Mouse (Mus musculus) retina, postnatal 1 day (tissue): Measurements from ENCODE around the gene Ogfr.

Experiments used
- DNase-seq: peaks from one replicate; pipeline ENCODE4 v3.0.0-alpha.2; 2012

Ogfr gene

GRCm38 (mm10) chr2:180589123-180589831 is at the start of gene Ogfr:
Gene Ogfr, plus strand, starts transcription at chr2:180589245.
- DNase-seq, result peak; percentile 91

DNA sequence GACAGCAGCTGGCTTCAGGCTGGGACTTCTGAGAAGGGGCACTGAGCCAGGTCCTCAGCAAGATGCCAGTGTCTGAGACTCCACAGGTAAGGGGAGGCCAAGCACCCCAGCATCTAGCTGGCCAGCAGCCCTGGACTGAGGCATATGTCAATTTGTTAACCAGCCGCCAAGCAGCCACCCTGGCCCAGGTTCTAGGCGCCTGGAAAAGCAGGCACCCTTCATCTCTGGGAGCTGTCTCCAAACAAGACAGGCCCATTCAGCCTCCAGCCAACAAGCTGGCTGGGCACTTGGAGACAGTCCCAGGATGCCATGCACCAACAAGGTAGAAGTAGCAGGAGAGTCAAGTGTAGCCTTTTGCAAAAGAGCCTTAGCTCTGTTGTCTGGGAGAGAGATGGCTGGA is 45.4 kb upstream of the Ogfr start:
- no peak for DNase-seq

DNA sequence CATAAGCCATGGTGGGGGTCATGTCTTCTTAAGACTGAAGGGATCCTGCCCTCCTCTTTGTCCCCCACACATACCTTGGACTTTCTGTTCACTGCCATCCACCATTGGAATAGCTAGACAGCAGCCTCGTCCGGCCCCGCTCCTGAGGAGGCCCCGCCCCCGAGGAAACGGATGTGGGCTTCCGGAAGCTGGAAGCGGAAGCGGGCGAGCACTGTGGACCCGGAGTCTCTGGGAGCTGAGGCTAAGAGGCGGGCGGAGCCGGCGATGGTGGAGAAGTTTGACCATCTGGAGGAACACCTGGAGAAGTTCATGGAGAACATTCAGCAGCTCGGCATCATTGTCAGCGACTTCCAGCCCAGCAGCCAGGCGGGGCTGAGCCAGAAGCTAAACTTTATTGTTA is 44.0 kb upstream of the Ogfr start:
- DNase-seq, result no peak

- DNase-seq, result peak; percentile 54
Observed at GRCm38 (mm10) chr2:180547384-180548106, 41.5 kb upstream of the Ogfr start.

DNA sequence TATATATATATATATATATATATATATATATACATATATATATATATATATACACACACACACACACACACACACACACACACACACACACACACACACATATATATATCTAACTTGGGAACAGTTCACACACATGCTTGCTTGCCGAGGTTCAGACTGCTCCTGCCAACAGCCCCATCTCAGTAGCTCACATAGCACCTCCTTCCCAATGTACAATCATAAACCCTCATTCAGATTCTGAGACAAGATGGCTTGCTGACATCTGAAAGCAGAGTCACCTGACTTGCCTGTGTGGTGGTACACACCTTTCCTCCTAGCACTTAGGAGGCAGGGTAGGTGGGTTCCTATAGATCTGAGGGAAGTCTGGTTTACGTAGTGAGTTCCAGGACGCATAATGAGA is 36.7 kb upstream of the Ogfr start:
- no peak for DNase-seq

DNA sequence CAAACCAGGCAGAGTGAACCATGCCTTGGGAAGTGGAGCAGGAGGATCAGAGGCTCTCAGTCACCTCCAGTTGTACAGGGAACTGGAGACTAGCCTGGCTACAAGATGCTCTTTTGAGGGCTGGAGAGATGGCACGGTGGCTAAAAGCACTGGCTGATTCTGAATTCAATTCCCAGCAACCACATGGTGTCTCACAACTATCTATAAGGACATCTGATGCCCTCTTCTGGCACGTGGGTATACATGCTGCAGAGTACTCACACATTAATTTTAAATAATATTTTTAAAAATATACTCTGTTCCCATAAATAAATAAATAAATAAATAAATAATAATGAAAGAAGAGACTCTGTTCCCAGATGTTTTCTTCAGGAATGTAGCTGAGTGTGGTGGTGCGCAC is 33.8 kb upstream of the Ogfr start:
- DNase-seq, result no peak

- DNase-seq, result no peak
Observed at GRCm38 (mm10) chr2:180556470-180556869, 32.6 kb upstream of the Ogfr start.

DNA sequence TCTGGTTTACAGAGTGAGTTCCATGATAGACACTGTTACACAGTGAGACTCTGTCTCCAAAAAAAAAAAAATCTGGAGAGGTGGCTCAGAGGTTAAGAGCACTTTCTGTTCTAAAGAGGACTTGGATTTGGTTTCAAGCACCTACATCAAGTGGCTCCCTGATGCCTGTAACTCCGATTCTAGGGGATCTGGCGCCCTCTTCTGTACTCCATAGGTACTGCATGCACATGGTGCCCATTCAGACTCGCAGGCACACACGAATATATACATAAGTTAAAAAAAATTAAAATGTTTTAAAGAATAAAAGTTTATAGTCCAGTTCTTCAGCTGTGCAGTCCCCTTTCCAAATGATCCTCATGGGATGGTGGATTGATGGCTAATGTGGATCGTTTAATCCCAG is 28.8 kb upstream of the Ogfr start:
- no peak for DNase-seq

- no peak for DNase-seq
Observed at GRCm38 (mm10) chr2:180562146-180562545, 26.9 kb upstream of the Ogfr start.

GRCm38 (mm10) chr2:180563296-180563695 is 25.7 kb upstream of the Ogfr start:
- no peak for DNase-seq

DNA sequence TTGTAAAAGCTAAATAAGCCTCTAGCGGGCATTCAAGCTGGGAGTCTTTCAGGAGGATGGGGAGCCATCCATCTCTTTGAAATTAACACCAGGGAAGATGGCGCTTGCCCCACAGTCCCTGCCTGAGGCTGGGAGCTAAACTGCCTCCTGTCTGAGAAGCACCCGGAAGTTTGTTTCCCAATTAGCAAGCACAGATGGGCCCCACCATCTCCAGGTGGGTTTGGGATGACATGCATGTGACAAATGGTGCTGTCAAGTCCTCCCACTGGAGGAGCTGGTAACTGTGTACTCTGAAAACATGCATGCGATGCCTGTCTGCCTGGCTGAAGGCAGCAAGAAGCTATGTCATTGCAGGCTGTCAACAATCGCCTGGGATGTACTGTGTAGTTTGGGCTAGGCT is 25.2 kb upstream of the Ogfr start:
- DNase-seq, result no peak

GRCm38 (mm10) chr2:180566240-180566913 is 22.7 kb upstream of the Ogfr start:
- peak; percentile 84 for DNase-seq

DNA sequence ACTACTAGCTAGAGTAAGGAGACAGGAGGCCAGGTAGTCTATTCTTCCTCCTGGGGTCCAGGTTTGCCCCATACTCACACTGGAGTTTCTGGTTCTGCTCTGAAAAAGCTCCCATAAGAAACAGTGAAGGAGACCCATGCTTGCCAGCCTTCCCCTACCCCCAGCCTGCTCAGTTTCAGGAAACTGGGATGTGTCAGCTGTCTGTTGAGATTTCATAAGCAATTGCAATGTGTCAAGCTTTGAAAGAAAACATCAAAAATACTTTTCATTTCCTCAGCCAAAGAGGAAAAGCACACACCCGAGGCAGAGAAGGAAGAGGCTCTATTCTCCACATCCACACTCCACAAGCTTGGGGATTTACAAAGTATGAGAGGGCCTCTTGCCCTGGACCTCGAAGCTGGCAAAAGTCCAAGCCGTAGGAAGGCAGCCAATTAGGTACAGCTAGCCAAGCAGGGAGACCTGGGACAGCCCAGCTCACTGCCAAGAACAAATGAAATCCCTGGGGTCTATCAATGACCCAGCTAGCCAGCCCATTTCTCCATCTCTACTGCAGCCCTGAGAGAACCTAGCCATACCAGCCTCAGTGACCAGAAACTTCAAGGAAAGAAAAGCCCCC is 19.9 kb upstream of the Ogfr start:
- DNase-seq, result peak; percentile 60

GRCm38 (mm10) chr2:180576482-180576881 is 12.6 kb upstream of the Ogfr start:
- DNase-seq, result no peak

GRCm38 (mm10) chr2:180578686-180579085 is 10.4 kb upstream of the Ogfr start:
- peak; percentile 84 for DNase-seq

DNA sequence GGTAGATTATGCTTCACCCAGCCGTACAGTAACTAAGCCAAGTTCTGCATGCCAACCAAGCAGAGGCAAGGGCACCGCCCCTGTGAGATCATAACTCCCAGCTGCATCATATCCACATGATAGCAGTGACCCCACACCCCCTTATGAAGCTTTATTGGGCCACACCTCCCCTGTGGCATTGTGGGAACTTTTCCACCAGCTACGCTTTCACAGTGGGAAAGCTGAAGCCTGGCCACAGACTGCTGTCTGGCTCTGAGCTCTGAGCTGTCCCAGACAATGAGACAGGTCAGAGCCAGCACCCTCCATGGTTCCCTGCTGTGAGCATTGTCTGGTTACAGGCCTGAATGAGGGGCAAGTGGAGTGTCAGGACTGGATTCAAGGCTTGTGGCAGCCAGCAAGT is 8.0 kb upstream of the Ogfr start, which contains the start of gene Mrgbp:
Gene Mrgbp, plus strand, starts transcription at position 303 of the 400 bp plus-strand sequence.
- peak; percentile 53 for DNase-seq

- DNase-seq, result peak; percentile 95
Observed at GRCm38 (mm10) chr2:180582481-180583153, 6.4 kb upstream of the Ogfr start.

DNA sequence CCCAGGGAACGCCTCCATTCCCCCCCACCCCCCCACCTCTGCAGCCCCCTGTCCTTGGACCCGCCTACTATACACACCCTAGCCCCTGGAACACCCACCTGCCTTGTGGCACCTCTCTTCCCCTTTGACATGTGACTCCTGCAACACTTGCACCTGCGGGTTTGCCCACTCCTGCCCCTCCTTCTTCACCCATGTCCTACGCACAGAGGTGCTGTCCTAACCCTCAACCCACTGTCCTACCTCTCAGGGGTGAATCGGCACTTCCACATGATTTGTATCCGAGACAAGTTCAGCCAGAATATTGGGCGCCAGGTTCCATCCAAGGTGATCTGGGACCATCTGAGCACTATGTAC is 5.9 kb upstream of the Ogfr start:
- no peak for DNase-seq

DNA sequence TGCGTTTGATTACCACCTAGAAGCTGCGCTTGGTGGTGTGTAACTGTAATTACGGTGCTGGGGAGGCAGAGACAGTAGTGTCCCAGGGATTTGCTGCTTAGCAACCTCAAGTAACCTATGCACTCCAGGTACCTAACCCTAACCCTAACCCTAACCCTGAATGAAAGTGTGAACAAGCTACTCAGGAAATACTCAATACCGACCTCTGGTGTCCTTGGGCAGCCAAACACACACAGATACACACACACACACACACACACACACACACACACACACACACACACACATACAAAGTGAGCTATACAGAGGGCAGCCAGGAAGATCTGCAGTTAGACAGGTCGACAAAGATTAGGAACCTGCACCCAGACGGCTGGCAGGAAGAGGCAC is 316 bp upstream of the Ogfr start:
- no peak for DNase-seq

- DNase-seq, result no peak
Observed at GRCm38 (mm10) chr2:180597490-180597889, 8.4 kb downstream of the Ogfr start, which contains the start of gene Col9a3. Gene Col9a3, plus strand, starts transcription at chr2:180597790.

- DNase-seq, result peak; percentile 89
Observed at GRCm38 (mm10) chr2:180598157-180598705, 9.2 kb downstream of the Ogfr start.

GRCm38 (mm10) chr2:180600569-180601021 is 11.6 kb downstream of the Ogfr start:
- peak; percentile 86 for DNase-seq
